Mouse (Mus musculus) adrenal gland, postnatal 14 days (tissue): ENCODE data around the gene Rhbdl1. TPM values are rescaled to one million over a fixed set of nuclear protein-coding genes. Genes with fewer than 3 reads are reported as not detected.
"Not testable (repeated sequence)": the region's sequence is repeated elsewhere in the genome, so short reads cannot be mapped to it uniquely, and the experiment has no call there.

Source experiments
- DNase-seq: peaks from one replicate; pipeline ENCODE4 v3.0.0; 2021; ENCODE audit warnings: mixed read lengths
- total RNA-seq: library from RNA; stranded (reverse); gene quantifications from 2 replicates; pipeline ENCODE4 v1.2.3, GENCODE M21; 2021

The Rhbdl1 gene
- total RNA-seq, 1 experiment from 2014 or later: 12.9 TPM

GRCm38 (mm10) chr17:25825984-25826570, 11.0 kb downstream of the Rhbdl1 start:
- no peak for DNase-seq

- DNase-seq: no peak
Observed at GRCm38 (mm10) chr17:25825311-25825710, 11.8 kb downstream of the Rhbdl1 start.

GRCm38 (mm10) chr17:25824362-25825142, 12.5 kb downstream of the Rhbdl1 start:
- no peak for DNase-seq

- DNase-seq: peak; percentile 82
Observed at GRCm38 (mm10) chr17:25823452-25823851, 13.6 kb downstream of the Rhbdl1 start, which contains the start of gene Wdr24. Gene Wdr24, plus strand, starts transcription at chr17:25823627.

- no peak for DNase-seq
Observed at GRCm38 (mm10) chr17:25818851-25819780, 18.0 kb downstream of the Rhbdl1 start.

GRCm38 (mm10) chr17:25817662-25818061, 19.4 kb downstream of the Rhbdl1 start:
- peak; percentile 56 for DNase-seq

GRCm38 (mm10) chr17:25813471-25813870, 23.6 kb downstream of the Rhbdl1 start:
- DNase-seq: peak; percentile 95

- DNase-seq: no peak
Observed at GRCm38 (mm10) chr17:25810890-25811289, 26.2 kb downstream of the Rhbdl1 start.

- DNase-seq: no peak
Observed at GRCm38 (mm10) chr17:25809606-25810340, 27.3 kb downstream of the Rhbdl1 start.

GRCm38 (mm10) chr17:25808789-25809605, 28.1 kb downstream of the Rhbdl1 start, which contains the start of gene Fbxl16:
Gene Fbxl16, plus strand, starts transcription at chr17:25809085.
- peak; percentile 92 for DNase-seq

- no peak for DNase-seq
Observed at GRCm38 (mm10) chr17:25808028-25808427, 29.1 kb downstream of the Rhbdl1 start.

- not testable (repeated sequence) for DNase-seq
Observed at GRCm38 (mm10) chr17:25807452-25807851, 29.6 kb downstream of the Rhbdl1 start.

- DNase-seq: peak; percentile 67
Observed at GRCm38 (mm10) chr17:25806507-25806906, 30.6 kb downstream of the Rhbdl1 start.

- peak; percentile 92 for DNase-seq
Observed at GRCm38 (mm10) chr17:25802825-25803517, 34.1 kb downstream of the Rhbdl1 start.

GRCm38 (mm10) chr17:25801029-25801428, 36.1 kb downstream of the Rhbdl1 start:
- peak; percentile 76 for DNase-seq

GRCm38 (mm10) chr17:25796951-25797369, 40.1 kb downstream of the Rhbdl1 start, which contains the start of gene Metrn:
Gene Metrn, minus strand, starts transcription at chr17:25797136.
- DNase-seq: peak; percentile 95

- DNase-seq: peak; percentile 51
Observed at GRCm38 (mm10) chr17:25796211-25796771, 40.8 kb downstream of the Rhbdl1 start.

- peak; percentile 70 for DNase-seq
Observed at GRCm38 (mm10) chr17:25795609-25796092, 41.4 kb downstream of the Rhbdl1 start, which contains the start of gene AC134908.4. Gene AC134908.4, minus strand, starts transcription at chr17:25795659.

GRCm38 (mm10) chr17:25794998-25795397, 42.1 kb downstream of the Rhbdl1 start:
- DNase-seq: no peak
